Mouse (Mus musculus) CH12.LX (cell line): ENCODE measurements around the gene Cep57l1. TPM values are rescaled to one million over a fixed set of nuclear protein-coding genes. Genes with fewer than 3 reads are reported as not detected.

Experiments used
- DNase-seq: peaks from one replicate; pipeline ENCODE4 v3.0.0-alpha.2; 2013; ENCODE audit errors: extremely low read depth
- H3K27ac ChIP-seq: 2 replicates; pipeline ENCODE4 v1.5.1; 2012; ENCODE audit warnings: low read depth, mild to moderate bottlenecking, control low read depth, moderate library complexity; ENCODE audit not compliant: insufficient read depth
- H3K27me3 ChIP-seq: replicated peaks from 2 replicates; pipeline ENCODE3; 2012; ENCODE audit warnings: inconsistent platforms
- H3K36me3 ChIP-seq, 2 experiments: replicated peaks in 1 of 2; 2 replicates each; pipeline versions ENCODE3 to v1.6.1; 2012; ENCODE audit warnings: inconsistent platforms in 1 of 2, low read length in 1 of 2, mild to moderate bottlenecking in 1 of 2, mixed read lengths in 1 of 2, moderate library complexity in 1 of 2; ENCODE audit not compliant: control insufficient read depth in 1 of 2, insufficient read depth in 1 of 2
- H3K4me1 ChIP-seq, 2 experiments: 2 replicates each; pipeline ENCODE4 v1.6.1; 2012; ENCODE audit warnings: inconsistent platforms in 1 of 2, moderate library complexity in 1 of 2; ENCODE audit not compliant: insufficient read depth in 2 of 2, control insufficient read depth in 1 of 2
- H3K4me2 ChIP-seq: 2 replicates; pipeline ENCODE4 v1.6.1; 2012; ENCODE audit warnings: low read depth, mild to moderate bottlenecking, control low read depth; ENCODE audit not compliant: poor library complexity, insufficient read depth, severe bottlenecking
- H3K4me3 ChIP-seq, 3 experiments: fragments of 150-350 bp in 1 of 3; sonication (generic) in 1 of 3; replicated peaks in 1 of 3; 2 replicates each; pipeline versions ENCODE3 to v1.5.1; 2011 to 2012; ENCODE audit warnings: low read depth in 2 of 3, low read length in 2 of 3, mild to moderate bottlenecking in 2 of 3, moderate library complexity in 2 of 3, control low read depth in 1 of 3, improper control_type of control experiment in 1 of 3, inconsistent platforms in 1 of 3, mixed read lengths in 1 of 3; ENCODE audit not compliant: poor library complexity in 1 of 3
- H3K79me2 ChIP-seq: replicated peaks from 2 replicates; pipeline ENCODE4 v1.6.1; 2012; ENCODE audit warnings: mild to moderate bottlenecking, moderate library complexity; ENCODE audit not compliant: control insufficient read depth, poor library complexity, insufficient read depth, severe bottlenecking; ENCODE audit errors: extremely low read depth
- H3K9ac ChIP-seq: 2 replicates; pipeline ENCODE4 v1.6.1; 2012; ENCODE audit warnings: low read depth, mild to moderate bottlenecking, control low read depth, moderate library complexity; ENCODE audit not compliant: insufficient read depth
- H3K9me3 ChIP-seq: replicated peaks from 2 replicates; pipeline ENCODE3; 2012; ENCODE audit warnings: low read length, inconsistent platforms, mixed read lengths
- CHD2 ChIP-seq: IDR thresholded peaks from 2 replicates; pipeline ENCODE4 v1.6.1; 2011; ENCODE audit warnings: low read length, improper control_type of control experiment
- EP300 ChIP-seq: IDR thresholded peaks from 2 replicates; pipeline ENCODE4 v1.6.1; 2011; ENCODE audit warnings: low read length, improper control_type of control experiment
- GABPA ChIP-seq: IDR thresholded peaks from 2 replicates; pipeline ENCODE4 v1.6.1; 2012; ENCODE audit warnings: low read depth, low read length, improper control_type of control experiment, inconsistent platforms; ENCODE audit not compliant: insufficient replicate concordance
- MAZ ChIP-seq: IDR thresholded peaks from 2 replicates; pipeline ENCODE4 v1.6.1; 2012; ENCODE audit warnings: low read depth, mild to moderate bottlenecking, inconsistent platforms, low read length, improper control_type of control experiment, moderate library complexity
- NELFE ChIP-seq: IDR thresholded peaks from 2 replicates; pipeline ENCODE4 v1.6.1; 2011; ENCODE audit warnings: low read depth, low read length, improper control_type of control experiment
- POLR2AphosphoS2 ChIP-seq: IDR thresholded peaks from 2 replicates; pipeline ENCODE4 v1.6.1; 2011; ENCODE audit warnings: low read depth, low read length, improper control_type of control experiment
- RAD21 ChIP-seq: IDR thresholded peaks from 2 replicates; pipeline ENCODE4 v1.6.1; 2011; ENCODE audit warnings: low read depth, mild to moderate bottlenecking, low read length, improper control_type of control experiment, moderate library complexity
- RCOR1 ChIP-seq: conservative IDR thresholded peaks from 2 replicates; pipeline ENCODE4 v1.6.1; 2012; ENCODE audit warnings: low read depth, mild to moderate bottlenecking, inconsistent platforms, low read length, improper control_type of control experiment
- SIN3A ChIP-seq: IDR thresholded peaks from 2 replicates; pipeline ENCODE4 v1.6.1; 2012; ENCODE audit warnings: low read length, improper control_type of control experiment, inconsistent platforms
- SMC3 ChIP-seq: IDR thresholded peaks from 2 replicates; pipeline ENCODE4 v1.6.1; 2011; ENCODE audit warnings: low read depth, low read length, improper control_type of control experiment
- TBP ChIP-seq: conservative IDR thresholded peaks from 2 replicates; pipeline ENCODE4 v1.6.1; 2011; ENCODE audit warnings: low read depth, low read length, improper control_type of control experiment
- TCF12 ChIP-seq: IDR thresholded peaks from 2 replicates; pipeline ENCODE4 v1.6.1; 2014; ENCODE audit warnings: low read depth, mild to moderate bottlenecking, inconsistent platforms, low read length, improper control_type of control experiment
- ZKSCAN1 ChIP-seq: IDR thresholded peaks from 2 replicates; pipeline ENCODE4 v1.6.1; 2012; ENCODE audit warnings: low read depth, inconsistent platforms, low read length, improper control_type of control experiment, borderline replicate concordance
- ZMIZ1 ChIP-seq: IDR thresholded peaks from 2 replicates; pipeline ENCODE4 v1.6.1; 2012; ENCODE audit warnings: low read depth, mild to moderate bottlenecking, inconsistent platforms, low read length, improper control_type of control experiment
- dilution Hi-C: fragments of 300-500 bp; cut with MboI; formaldehyde crosslinking; loops from 2 replicates; pipeline ENCODE4 v1.14.3; 2020; ENCODE audit warnings: low sequenced_read_pairs; ENCODE audit not compliant: extremely low pct_unique_long_range_greater_than_20kb, extremely low pct_ligation_motif_present
- in situ Hi-C: fragments of 300-500 bp; cut with MboI; formaldehyde crosslinking; loops from 3 replicates; pipeline ENCODE4 v1.14.3; 2019; ENCODE audit warnings: low sequenced_read_pairs, low pct_ligation_motif_present, low pct_unique_long_range_greater_than_20kb, mixed read lengths
- polyA plus RNA-seq: library from polyadenylated mRNA; unstranded; fragments of >175 nt; gene quantifications from 2 replicates; pipeline ENCODE4 v1.2.1, GENCODE M21; 2012; ENCODE audit warnings: low read depth; ENCODE audit not compliant: insufficient read length
- total RNA-seq, 2 experiments: library from RNA; depleted of rRNA; stranded (reverse); fragments of 300-350 nt in 1 of 2; fragments of >200 nt in 1 of 2; gene quantifications; 2 replicates each; pipeline ENCODE4 v1.2.3; 2012 to 2014

Cep57l1 gene
- total and polyA plus RNA-seq, 3 experiments = 14.1 to 28.1 (median 19.4) TPM

GRCm38 (mm10) chr10:41816516-41816915 lies 6.8 kb upstream of the Cep57l1 start:
- Histone ChIP-seq H3K9ac (no peak overlapping the region), H3K27me3 (no peaks in the 10 kb centered on the region), H3K9me3 (no peaks in the 10 kb centered on the region), H3K4me1 (peaks cover 3 to 78% of the 10 kb centered on the region in 2 experiments; a peak in 3 of 4 replicates)
- no peak for DNase-seq
- no peak for TF ChIP-seq GABPA
- TF ChIP-seq POLR2AphosphoS2 = no peak
- TF ChIP-seq, all 38 proteins: peak for 0
- Histone ChIP-seq H3K4me2 (no peak overlapping the region), H3K27ac (no peak overlapping the region), H3K4me3 (no peak overlapping the region), H3K79me2 (peaks cover 12% of the 10 kb centered on the region; the same call in 1 of the 2 replicates), H3K36me3 (no peaks in the 10 kb centered on the region)
- dilution Hi-C loops = no loop called here
- in situ Hi-C loops = loop anchor here (25.0 kb wide), 1 partner anchor 304 kb away; the partner anchor contains the start of gene Cd164

GRCm38 (mm10) chr10:41814305-41814853 lies 4.7 kb upstream of the Cep57l1 start:
- no peaks in the 10 kb centered on the region for H3K36me3 ChIP-seq
- H3K4me2 ChIP-seq = no peak overlapping the region
- dilution Hi-C loops = no loop called here
- TF ChIP-seq GABPA = no peak
- no peak for TF ChIP-seq CHD2
- no peak for TF ChIP-seq SIN3A
- no peak for TF ChIP-seq EP300
- TF ChIP-seq RCOR1 = no peak
- no peak for TF ChIP-seq ZMIZ1
- no peak for TF ChIP-seq TBP
- no peak for TF ChIP-seq SMC3
- no peak for TF ChIP-seq RAD21
- no peak for TF ChIP-seq ZKSCAN1
- no peak for TF ChIP-seq TCF12
- no peak for TF ChIP-seq MAZ
- no peak for TF ChIP-seq NELFE
- DNase-seq = no peak
- H3K9ac ChIP-seq = no peak overlapping the region
- peaks cover 16% of the 10 kb centered on the region; the same call in 1 of the 2 replicates for H3K79me2 ChIP-seq
- no peaks in the 10 kb centered on the region for H3K27me3 ChIP-seq
- no peak overlapping the region for H3K27ac ChIP-seq
- in situ Hi-C loops = loop anchor here (25.0 kb wide), 1 partner anchor 302 kb away; the partner anchor contains the start of gene Cd164
- peaks cover 3 to 58% of the 10 kb centered on the region in 2 experiments; a peak in 3 of 4 replicates for H3K4me1 ChIP-seq
- H3K4me3 ChIP-seq = peak overlapping the region in 1 of 3 experiments; percentile 74
- no peaks in the 10 kb centered on the region for H3K9me3 ChIP-seq
